Mouse (Mus musculus) hindbrain, postnatal 0 days (tissue): ENCODE measurements at regions not wholly inside any gene's neighbourhood (a gene's known extent, or its start where the extent isn't known, plus 50 kb on each side); places are given as distances from the start of the nearest gene placed in this dataset.

ENCODE experiments used
- ATAC-seq: fragments of 200-750 bp; cut with Nextera tagmentation; 2 replicates; pipeline ENCODE4 v1.8.0; 2017; ENCODE audit warnings: mild to moderate bottlenecking, moderate TSS enrichment, moderate library complexity
- DNase-seq: peaks from one replicate; pipeline ENCODE4 v3.0.0-alpha.2; 2015; ENCODE audit warnings: low spot score
- H3K27ac ChIP-seq: fragments of 300-500 bp; sonication (generic); 2 replicates; pipeline ENCODE4 v1.5.1; 2014; ENCODE audit warnings: mild to moderate bottlenecking
- H3K27me3 ChIP-seq: fragments of 300-500 bp; sonication (generic); 2 replicates; pipeline ENCODE4 v1.6.1; 2014; ENCODE audit warnings: low read length, mixed read lengths; ENCODE audit not compliant: insufficient read depth
- H3K36me3 ChIP-seq: fragments of 300-500 bp; sonication (generic); 2 replicates; pipeline ENCODE4 v1.6.1; 2014; ENCODE audit warnings: low read length, mixed read lengths; ENCODE audit not compliant: insufficient read depth
- H3K4me1 ChIP-seq: fragments of 300-500 bp; sonication (generic); 2 replicates; pipeline ENCODE4 v1.6.1; 2014; ENCODE audit warnings: antibody characterized with exemption, low read length, mixed read lengths; ENCODE audit not compliant: insufficient read depth
- H3K4me2 ChIP-seq: fragments of 300-500 bp; sonication (generic); 2 replicates; pipeline ENCODE4 v1.6.1; 2014; ENCODE audit warnings: low read depth, mild to moderate bottlenecking, low read length, moderate library complexity, mixed read lengths
- H3K4me3 ChIP-seq: fragments of 300-500 bp; sonication (generic); 2 replicates; pipeline ENCODE4 v1.5.1; 2014; ENCODE audit warnings: low read length
- H3K9ac ChIP-seq: fragments of 300-500 bp; sonication (generic); replicated peaks from 2 replicates; pipeline ENCODE4 v1.6.1; 2014; ENCODE audit warnings: mild to moderate bottlenecking, low read length, moderate library complexity, mixed read lengths
- H3K9me3 ChIP-seq: fragments of 300-500 bp; sonication (generic); 2 replicates; pipeline ENCODE4 v1.6.1; 2016; ENCODE audit warnings: low read length, mixed read lengths
- CTCF ChIP-seq: IDR thresholded peaks from 2 replicates; pipeline ENCODE4 v1.5.1; 2016; ENCODE audit warnings: antibody characterized with exemption, control low read depth, low read depth
- WGBS: fragments of 180-500 bp; shearing (Covaris S2); extraction: QIAGEN DNeasy Blood & Tissue Kit; methylation state at CpG from one replicate; pipeline ENCODE4 v1.1.7; 2014; 5-methylcytosine and 5-hydroxymethylcytosine counted together

GRCm38 (mm10) chr12:27470346-27470745 is 128.0 kb upstream of the Sox11 start:
- H3K4me3 ChIP-seq, result no peak overlapping the region
- no peaks in the 10 kb centered on the region for H3K27me3 ChIP-seq
- H3K4me1 ChIP-seq, result no peaks in the 10 kb centered on the region
- H3K36me3 ChIP-seq, result no peaks in the 10 kb centered on the region
- H3K27ac ChIP-seq, result no peak overlapping the region
- DNase-seq, result no peak
- no peak overlapping the region for H3K4me2 ChIP-seq
- no peak overlapping the region for H3K9ac ChIP-seq
- no peak for ATAC-seq
- H3K9me3 ChIP-seq, result no peaks in the 10 kb centered on the region
- no peak for TF ChIP-seq CTCF

GRCm38 (mm10) chr12:27468782-27469181 is 126.4 kb upstream of the Sox11 start:
- no peak overlapping the region for H3K4me2 ChIP-seq
- DNase-seq (no peak), ATAC-seq (no peak)
- H3K27me3 ChIP-seq, result no peaks in the 10 kb centered on the region
- H3K36me3 ChIP-seq, result no peaks in the 10 kb centered on the region
- no peak overlapping the region for H3K4me3 ChIP-seq
- 76% methylated on average over 1 of the region's 1 CpGs for WGBS
- H3K4me1 ChIP-seq, result no peaks in the 10 kb centered on the region
- no peak overlapping the region for H3K9ac ChIP-seq
- H3K27ac ChIP-seq, result no peak overlapping the region
- no peak for TF ChIP-seq CTCF
- no peaks in the 10 kb centered on the region for H3K9me3 ChIP-seq

DNA sequence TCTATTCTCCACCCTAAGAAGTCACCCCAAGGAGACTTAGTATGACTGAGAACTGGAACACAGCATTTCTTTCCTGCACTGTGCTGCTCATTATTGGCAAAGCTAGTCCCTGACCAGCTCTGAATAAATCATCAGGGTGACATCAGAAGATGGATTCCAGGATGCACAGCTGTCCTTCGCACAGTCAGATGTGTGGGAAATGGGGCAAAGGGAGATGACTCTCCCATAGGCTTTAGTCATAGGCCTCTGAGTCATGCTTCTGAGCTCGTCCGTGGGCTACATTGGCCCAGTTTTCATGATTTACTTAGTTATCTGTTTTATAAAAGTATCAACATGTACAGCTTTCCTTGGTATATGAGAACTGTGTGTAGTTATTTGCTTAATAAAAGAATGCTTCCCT is 125.8 kb upstream of the Sox11 start:
- Histone ChIP-seq H3K4me2 (no peak overlapping the region), H3K36me3 (no peaks in the 10 kb centered on the region), H3K27ac (no peak overlapping the region), H3K9me3 (no peaks in the 10 kb centered on the region), H3K4me1 (no peaks in the 10 kb centered on the region), H3K4me3 (no peak overlapping the region), H3K27me3 (no peaks in the 10 kb centered on the region), H3K9ac (no peak overlapping the region)
- WGBS, result 79% methylated on average over 3 of the region's 3 CpGs
- DNase-seq, result no peak
- ATAC-seq, result no peak
- TF ChIP-seq CTCF, result no peak

GRCm38 (mm10) chr12:27465499-27466150 is 123.3 kb upstream of the Sox11 start:
- Histone ChIP-seq H3K36me3 (no peaks in the 10 kb centered on the region), H3K9ac (no peak overlapping the region), H3K4me1 (no peaks in the 10 kb centered on the region), H3K9me3 (no peaks in the 10 kb centered on the region), H3K27me3 (no peaks in the 10 kb centered on the region), H3K4me2 (no peak overlapping the region), H3K27ac (no peak overlapping the region), H3K4me3 (no peak overlapping the region)
- no peak for ATAC-seq
- TF ChIP-seq CTCF, result no peak
- 69% methylated on average over 3 of the region's 3 CpGs for WGBS
- DNase-seq, result no peak

DNA sequence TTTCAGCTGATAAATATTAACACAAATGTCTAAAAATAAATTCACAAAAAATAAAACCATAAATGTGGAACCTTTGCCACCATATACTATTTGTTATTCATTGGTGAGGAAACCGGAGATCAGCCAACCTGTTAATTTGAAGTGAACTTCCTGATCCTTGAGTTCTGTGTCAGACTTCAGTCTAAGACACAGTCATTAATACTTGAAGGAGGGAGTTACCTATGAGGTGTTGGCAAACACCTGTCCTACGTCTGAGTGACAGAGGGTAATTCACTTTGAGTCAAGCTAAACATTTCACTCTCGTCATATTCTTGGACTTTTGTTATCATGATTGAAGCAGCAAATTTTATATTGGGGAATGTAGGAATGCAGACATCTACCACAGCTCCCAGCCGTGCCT is 116.3 kb upstream of the Sox11 start:
- DNase-seq, result no peak
- no peak overlapping the region for H3K4me3 ChIP-seq
- no peak overlapping the region for H3K4me2 ChIP-seq
- H3K9ac ChIP-seq, result no peak overlapping the region
- H3K4me1 ChIP-seq, result no peaks in the 10 kb centered on the region
- H3K36me3 ChIP-seq, result no peaks in the 10 kb centered on the region
- no peak for TF ChIP-seq CTCF
- no peak overlapping the region for H3K27ac ChIP-seq
- no peak for ATAC-seq
- WGBS, result 92% methylated on average over 4 of the region's 4 CpGs
- H3K9me3 ChIP-seq, result no peaks in the 10 kb centered on the region
- H3K27me3 ChIP-seq, result no peaks in the 10 kb centered on the region

GRCm38 (mm10) chr12:27437661-27438345 is 95.4 kb upstream of the Sox11 start:
- Histone ChIP-seq H3K27me3 (no peaks in the 10 kb centered on the region), H3K4me2 (no peak overlapping the region), H3K4me3 (no peak overlapping the region), H3K9me3 (no peaks in the 10 kb centered on the region), H3K36me3 (no peaks in the 10 kb centered on the region), H3K4me1 (no peaks in the 10 kb centered on the region), H3K27ac (no peak overlapping the region), H3K9ac (no peak overlapping the region)
- 24% methylated on average over 6 of the region's 6 CpGs for WGBS
- DNase-seq, result peak; percentile 53
- no peak for ATAC-seq
- no peak for TF ChIP-seq CTCF

- Histone ChIP-seq H3K36me3 (no peaks in the 10 kb centered on the region), H3K9ac (no peak overlapping the region), H3K27me3 (no peaks in the 10 kb centered on the region), H3K4me2 (no peak overlapping the region), H3K27ac (no peak overlapping the region), H3K4me1 (no peaks in the 10 kb centered on the region), H3K9me3 (no peaks in the 10 kb centered on the region), H3K4me3 (no peak overlapping the region)
- TF ChIP-seq CTCF, result no peak
- DNase-seq (no peak), ATAC-seq (no peak)
- WGBS, result 77% methylated on average over 2 of the region's 2 CpGs
Observed at GRCm38 (mm10) chr12:27431338-27431737, 89.0 kb upstream of the Sox11 start.
